Mouse (Mus musculus) CH12F3 (cell line): Measurements from ENCODE around the gene Olfr1307.

Source experiments
- in situ Hi-C: fragments of 300-500 bp; cut with MboI; formaldehyde crosslinking; loops from 2 replicates; pipeline ENCODE4 v1.14.3; 2020; ENCODE audit warnings: low sequenced_read_pairs

The Olfr1307 gene

DNA sequence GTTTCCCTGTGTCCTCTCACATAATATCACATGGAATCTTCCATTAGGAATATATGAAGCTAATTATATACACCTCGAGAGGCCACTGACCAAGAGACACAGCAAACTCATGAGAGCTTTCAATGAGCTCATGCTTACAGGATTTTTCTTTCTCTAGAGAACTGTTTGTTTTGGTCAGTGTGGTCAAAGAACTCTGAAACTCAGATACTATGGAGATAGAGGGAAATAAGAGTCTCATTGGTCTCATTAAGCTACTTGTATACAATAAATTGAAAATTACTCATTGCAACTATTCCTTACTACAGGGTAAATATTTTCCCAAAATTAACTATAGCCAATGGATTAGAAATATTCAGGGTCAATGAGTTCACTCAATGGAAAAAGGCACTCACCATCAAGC lies at the start of gene Olfr1307:
Gene Olfr1307 (minus strand): TSS at position 101 of the 400 bp plus-strand sequence.
- in situ Hi-C loops = no loop called here

DNA sequence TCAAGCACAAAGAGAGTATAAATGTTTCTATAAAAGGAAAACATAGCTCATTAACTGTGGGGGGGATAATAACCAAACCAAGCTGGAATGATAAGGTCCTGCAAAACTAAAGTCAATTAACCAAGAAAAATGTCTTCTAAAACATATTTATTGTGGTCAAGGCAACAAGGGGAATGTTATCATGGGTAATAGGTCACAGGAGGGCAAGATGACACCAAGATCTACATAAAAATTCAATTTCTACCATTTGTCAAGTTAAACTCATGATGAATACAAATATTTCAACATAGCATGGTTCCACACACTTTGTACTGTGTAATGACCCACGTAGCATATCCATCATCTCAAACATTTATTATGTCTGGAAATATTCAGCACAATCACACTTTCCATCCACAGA lies 40.9 kb upstream of the Olfr1307 start, which contains the start of gene Olfr1309:
Gene Olfr1309 (minus strand): TSS at position 101 of the 400 bp plus-strand sequence.
- in situ Hi-C loops = no loop called here

DNA sequence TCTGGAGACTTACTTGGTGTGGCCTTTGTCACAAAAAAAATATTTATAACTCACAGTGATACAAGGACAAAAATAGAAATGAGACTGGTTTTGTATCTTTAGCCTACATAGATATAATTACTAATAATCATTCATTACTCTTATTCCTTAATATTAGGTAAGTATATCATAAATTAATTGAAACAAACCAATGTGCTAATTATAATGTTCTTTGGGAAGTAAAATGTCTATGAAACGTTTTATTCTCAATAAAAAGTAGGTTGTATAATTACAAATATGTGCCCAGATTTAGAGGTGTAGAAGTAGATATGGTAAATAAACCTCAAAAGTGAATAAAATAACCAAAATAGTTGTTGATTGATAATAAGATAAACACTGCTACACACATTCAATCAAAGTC lies 15.6 kb upstream of the Olfr1307 start, which contains the start of gene Olfr1308:
Gene Olfr1308 (minus strand): TSS at position 101 of the 400 bp plus-strand sequence.
- in situ Hi-C loops = no loop called here

DNA sequence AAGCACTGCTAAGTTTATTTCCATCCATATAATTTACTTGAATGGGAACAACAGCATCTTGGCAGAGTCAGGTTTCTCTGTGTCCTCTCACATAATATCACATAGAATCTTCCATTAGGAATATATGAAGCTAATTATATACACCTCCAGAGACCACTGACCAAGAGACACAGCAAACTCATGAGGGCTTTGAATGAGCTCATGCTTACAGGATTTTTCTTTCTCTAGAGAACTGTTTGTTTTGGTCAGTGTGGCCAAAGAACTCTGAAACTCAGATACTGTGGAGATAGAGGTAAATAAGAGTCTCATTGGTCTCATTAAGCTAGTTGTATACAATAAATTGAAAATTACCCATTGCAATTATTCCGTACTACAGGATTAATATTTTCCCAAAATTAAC lies 33.1 kb downstream of the Olfr1307 start, which contains the start of gene Olfr1306:
Gene Olfr1306 (minus strand): TSS at position 101 of the 400 bp plus-strand sequence.
- in situ Hi-C loops = no loop called here
